Mouse (Mus musculus) small intestine, adult 2 months (tissue): ENCODE results near the gene S100z.

Source experiments
- CTCF ChIP-seq: fragments of 200-500 bp; IDR thresholded peaks from 2 replicates; pipeline ENCODE4 v1.5.1; 2012; ENCODE audit warnings: low read depth, mild to moderate bottlenecking, control low read depth, inconsistent platforms, low read length, moderate library complexity, mixed read lengths; ENCODE audit not compliant: insufficient replicate concordance, insufficient read length; ENCODE audit errors: extremely low read depth
- POLR2A ChIP-seq: fragments of 200-500 bp; IDR thresholded peaks from 2 replicates; pipeline ENCODE4 v1.6.1; 2012; ENCODE audit warnings: low read depth, mild to moderate bottlenecking, control low read depth, inconsistent platforms, low read length, moderate library complexity

- TF ChIP-seq POLR2A (no peak), CTCF (no peak)
Observed at GRCm38 (mm10) chr13:95522176-95522575, 43.7 kb upstream of the S100z start.
